8 mouse cellular contexts compared by ENCODE assay signal in the genomic region with DNA sequence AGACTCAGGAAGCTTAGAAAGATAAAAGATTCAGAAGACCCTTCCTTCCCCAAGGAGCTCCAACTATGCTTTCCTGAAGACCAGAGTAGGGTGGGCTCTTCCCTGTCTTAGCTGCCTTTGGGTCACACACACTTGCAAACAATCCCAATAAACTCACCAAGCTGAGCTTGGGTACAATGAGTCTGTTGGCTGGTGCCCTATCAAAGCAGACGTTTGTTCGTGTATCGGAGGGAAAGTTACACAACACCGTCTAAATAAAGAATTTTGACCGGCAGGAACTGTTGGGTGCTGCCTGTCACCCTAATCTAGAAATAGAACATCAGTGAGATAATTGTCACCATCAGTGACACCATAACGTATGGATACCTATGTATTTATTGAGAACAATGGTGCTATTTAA. TPM values are rescaled to one million over a fixed set of nuclear protein-coding genes. Genes with fewer than 3 reads are reported as not detected.
DNase-seq lines count a peak whose midpoint lies in the region; ATAC-seq and TF ChIP-seq lines count a peak whose summit lies in the region.

No protein-coding gene starts in this region.

- H3K4me2 ChIP-seq in hindbrain, embryonic 12.5 days (replicated peaks), result no peak overlapping the region
- peak overlapping the region; percentile 45; the same call in 1 of the 2 replicates for H3K4me2 ChIP-seq in midbrain, postnatal 0 days (ENCODE audit: low read depth, low read length, poor library complexity, severe bottlenecking)
- no peak overlapping the region for H3K4me2 ChIP-seq in midbrain, embryonic 15.5 days

- H3K4me1 ChIP-seq in hindbrain, embryonic 10.5 days (replicated peaks), result peaks cover 12% of the 10 kb centered on the region; the same call in 1 of the 2 replicates
- H3K4me1 ChIP-seq in hindbrain, embryonic 12.5 days, result no peaks in the 10 kb centered on the region; the same call in 1 of the 2 replicates
- H3K4me1 ChIP-seq in midbrain, postnatal 0 days (ENCODE audit: insufficient read depth, low read length), result no peaks in the 10 kb centered on the region
- peaks cover 6% of the 10 kb centered on the region; the same call in 1 of the 2 replicates for H3K4me1 ChIP-seq in midbrain, embryonic 15.5 days

- H3K4me3 ChIP-seq in hindbrain, embryonic 10.5 days, result peak overlapping the region; percentile 45; the same call in 1 of the 2 replicates
- H3K4me3 ChIP-seq in hindbrain, embryonic 12.5 days, result no peak overlapping the region
- H3K4me3 ChIP-seq in midbrain, postnatal 0 days (ENCODE audit: low read depth, low read length), result no peak overlapping the region; the same call in 1 of the 2 replicates
- H3K4me3 ChIP-seq in midbrain, embryonic 15.5 days, result no peak overlapping the region

- intact Hi-C loops in left cerebral cortex, postnatal 14 days (cut with DNase I), result no loop called here

- no peaks in the 10 kb centered on the region for H3K9me3 ChIP-seq in hindbrain, embryonic 10.5 days
- no peaks in the 10 kb centered on the region for H3K9me3 ChIP-seq in hindbrain, embryonic 12.5 days (replicated peaks)
- no peaks in the 10 kb centered on the region for H3K9me3 ChIP-seq in midbrain, postnatal 0 days (ENCODE audit: low read length)
- no peaks in the 10 kb centered on the region for H3K9me3 ChIP-seq in midbrain, embryonic 15.5 days

- TF ChIP-seq CTCF in midbrain, postnatal 0 days (IDR thresholded peaks at IDR 0.05), result no peak

- no peaks in the 10 kb centered on the region for H3K27me3 ChIP-seq in hindbrain, embryonic 10.5 days (ENCODE audit: insufficient read depth, poor library complexity, severe bottlenecking)
- H3K27me3 ChIP-seq in hindbrain, embryonic 12.5 days, result no peaks in the 10 kb centered on the region
- no peaks in the 10 kb centered on the region for H3K27me3 ChIP-seq in midbrain, postnatal 0 days (ENCODE audit: insufficient read depth, low read length)
- H3K27me3 ChIP-seq in midbrain, embryonic 15.5 days (replicated peaks), result no peaks in the 10 kb centered on the region

- H3K27ac ChIP-seq in hindbrain, embryonic 10.5 days, result no peak overlapping the region
- no peak overlapping the region for H3K27ac ChIP-seq in hindbrain, embryonic 12.5 days
- H3K27ac ChIP-seq in midbrain, postnatal 0 days (ENCODE audit: low read depth, low read length), result no peak overlapping the region
- H3K27ac ChIP-seq in midbrain, embryonic 15.5 days, result no peak overlapping the region

- 67% methylated on average over 6 of the region's 6 CpGs for WGBS in hindbrain, embryonic 10.5 days
- WGBS in hindbrain, embryonic 12.5 days, result 69% methylated on average over 6 of the region's 6 CpGs
- 71% methylated on average over 6 of the region's 6 CpGs for WGBS in midbrain, postnatal 0 days
- 62% methylated on average over 6 of the region's 6 CpGs for WGBS in midbrain, embryonic 15.5 days

- no peak for DNase-seq in hindbrain, embryonic 10.5 days (ENCODE audit: low spot score)
- DNase-seq in midbrain, postnatal 0 days (ENCODE audit: low spot score), result no peak
- no peak for DNase-seq in cerebellum, postnatal 36 days
- DNase-seq in left cerebral cortex, postnatal 14 days (ENCODE audit: low spot score in 2 of 2), result no peak

- ATAC-seq in hindbrain, embryonic 12.5 days (ENCODE audit: low FRiP score), result no peak
- no peak for ATAC-seq in midbrain, postnatal 0 days (ENCODE audit: low FRiP score)
- no peak for ATAC-seq in midbrain, embryonic 15.5 days (replicated peaks)
- ATAC-seq in granulocyte monocyte progenitor cell, adult 5-6 weeks (replicated peaks; ENCODE audit: poor library complexity, severe bottlenecking), result peak; percentile 42
- ATAC-seq in megakaryocyte, adult 5-6 weeks (ENCODE audit: poor library complexity, severe bottlenecking), result peak; percentile 5; the same call in 1 of the 2 replicates

- H3K9ac ChIP-seq in hindbrain, embryonic 12.5 days, result no peak overlapping the region
- H3K9ac ChIP-seq in midbrain, postnatal 0 days (replicated peaks; ENCODE audit: low read length, poor library complexity, severe bottlenecking), result no peak overlapping the region
- no peak overlapping the region for H3K9ac ChIP-seq in midbrain, embryonic 15.5 days

- no peaks in the 10 kb centered on the region for H3K36me3 ChIP-seq in hindbrain, embryonic 10.5 days
- no peaks in the 10 kb centered on the region for H3K36me3 ChIP-seq in hindbrain, embryonic 12.5 days
- H3K36me3 ChIP-seq in midbrain, postnatal 0 days (ENCODE audit: insufficient read depth, low read length), result no peaks in the 10 kb centered on the region
- no peaks in the 10 kb centered on the region for H3K36me3 ChIP-seq in midbrain, embryonic 15.5 days (replicated peaks)

RNA-seq across cellular contexts. Expression of a gene that starts 12.6 kb away (rescaled TPM):
- 538 and 546 TPM in 2 replicates for polyA plus RNA-seq in hindbrain, embryonic 10.5 days (2016; fragmentation: Nextera tagmentation; extraction: Ambion mirVana)
- polyA plus RNA-seq in hindbrain, embryonic 12.5 days (2016; fragmentation: Nextera tagmentation; extraction: Ambion mirVana), result 512 and 551 TPM in 2 replicates
- total RNA-seq in midbrain, postnatal 0 days (2014; rRNA removed), result 241 and 283 TPM in 2 replicates
- polyA plus RNA-seq in midbrain, postnatal 0 days (2015; fragmentation: Nextera tagmentation; extraction: Ambion mirVana), result 652 and 688 TPM in 2 replicates
- 548 and 569 TPM in 2 replicates for polyA plus RNA-seq in midbrain, embryonic 15.5 days (2015; fragmentation: Nextera tagmentation; extraction: Ambion mirVana)
- 319 and 364 TPM in 2 replicates for total RNA-seq in granulocyte monocyte progenitor cell, adult 5-6 weeks (2014; fragmentation: Nextera tagmentation)
- total RNA-seq in granulocyte monocyte progenitor cell, adult 5-6 weeks (2017), result 210 and 242 TPM in 2 replicates
- total RNA-seq in megakaryocyte, adult 5-6 weeks (2015), result 322 and 341 TPM in 2 replicates
- 148 and 202 TPM in 2 replicates for total RNA-seq in megakaryocyte, adult 5-6 weeks (2017)
- total RNA-seq in left cerebral cortex, postnatal 14 days (2021), result 100 to 1,000 TPM; 376 to 382 TPM

RNA-seq across cellular contexts. Expression of a gene that starts 35.7 kb away (rescaled TPM):
- polyA plus RNA-seq in hindbrain, embryonic 10.5 days (2016; fragmentation: Nextera tagmentation; extraction: Ambion mirVana), result 16.1 and 16.2 TPM in 2 replicates
- 23.4 and 28.0 TPM in 2 replicates for polyA plus RNA-seq in hindbrain, embryonic 12.5 days (2016; fragmentation: Nextera tagmentation; extraction: Ambion mirVana)
- 8.9 and 12.5 TPM in 2 replicates for total RNA-seq in midbrain, postnatal 0 days (2014; rRNA removed)
- 2.5 and 3.1 TPM in 2 replicates for polyA plus RNA-seq in midbrain, postnatal 0 days (2015; fragmentation: Nextera tagmentation; extraction: Ambion mirVana)
- 9.9 and 11.5 TPM in 2 replicates for polyA plus RNA-seq in midbrain, embryonic 15.5 days (2015; fragmentation: Nextera tagmentation; extraction: Ambion mirVana)
- total RNA-seq in granulocyte monocyte progenitor cell, adult 5-6 weeks (2014; fragmentation: Nextera tagmentation), result 2.4 TPM in 1 of 2 replicates, not detected in the other
- total RNA-seq in granulocyte monocyte progenitor cell, adult 5-6 weeks (2017), result 0.21 TPM in 1 of 2 replicates, not detected in the other
- total RNA-seq in megakaryocyte, adult 5-6 weeks (2015), result not detected in 2 replicates
- 0.24 TPM in 1 of 2 replicates, not detected in the other for total RNA-seq in megakaryocyte, adult 5-6 weeks (2017)
- 1 to 10 TPM; 1.0 to 1.5 TPM for total RNA-seq in left cerebral cortex, postnatal 14 days (2021)

Comparison
In these comparisons a context has a peak if more than half of its experiments do, and no peak if none do; other contexts are left out.
1. ATAC-seq: peak in granulocyte monocyte progenitor cell, adult 5-6 weeks (single experiment) and megakaryocyte, adult 5-6 weeks (single experiment); none in hindbrain, embryonic 12.5 days (single experiment), midbrain, postnatal 0 days (single experiment) and midbrain, embryonic 15.5 days (single experiment).